Mouse (Mus musculus): ENCODE results near the gene Ppm1h.

DNA sequence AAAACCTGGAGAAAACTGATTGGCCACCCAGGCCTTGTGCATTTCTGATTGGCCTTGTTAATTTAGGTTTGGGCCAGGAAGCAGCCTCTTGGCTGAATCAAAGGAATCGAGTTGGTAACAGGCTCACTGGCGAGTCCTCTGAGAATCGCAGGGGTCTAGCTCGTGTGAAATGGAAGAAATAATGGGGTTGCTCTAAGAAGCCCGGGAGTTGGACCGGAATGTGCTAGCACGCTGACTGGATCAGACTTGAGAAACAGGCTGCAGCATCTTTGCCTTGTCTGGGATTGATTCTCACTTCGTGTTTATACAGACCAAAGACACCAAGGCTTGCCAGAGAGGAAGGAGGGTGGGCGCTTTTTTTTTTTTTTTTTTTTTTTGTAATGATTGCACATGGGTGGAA, 282.9 kb downstream of the Ppm1h start:
- no peak for TF ChIP-seq USF2 (IDR thresholded peaks at IDR 0.05; ENCODE audit: borderline replicate concordance in 1 of 2, insufficient read depth in 1 of 2, low read depth in 1 of 2, low read length in 2 of 2)
- TF ChIP-seq SIN3A (IDR thresholded peaks at IDR 0.05; ENCODE audit: low read length) = no peak
- TF ChIP-seq CTCF (IDR thresholded peaks at IDR 0.05 in 2 of 3, conservative IDR thresholded peaks at IDR 0.05 in 1 of 3; ENCODE audit: control insufficient read depth in 1 of 3, insufficient read depth in 1 of 3, low read depth in 2 of 3, low read length in 3 of 3, poor library complexity in 1 of 3, severe bottlenecking in 1 of 3) = no peak
- TF ChIP-seq EP300 (IDR thresholded peaks at IDR 0.05; ENCODE audit: low read depth in 1 of 2, low read length in 2 of 2) = no peak
- no peak for TF ChIP-seq JUND (IDR thresholded peaks at IDR 0.05; ENCODE audit: low read depth, low read length)
- no peak for TF ChIP-seq GATA1 (IDR thresholded peaks at IDR 0.05; ENCODE audit: low read depth, low read length)
- TF ChIP-seq POLR2A (IDR thresholded peaks at IDR 0.05; ENCODE audit: control insufficient read depth in 1 of 2, insufficient read depth in 1 of 2, low read depth in 1 of 2, low read length in 2 of 2, poor library complexity in 1 of 2) = no peak
- TF ChIP-seq HCFC1 (IDR thresholded peaks at IDR 0.05; ENCODE audit: low read depth, low read length) = no peak
- no peak for TF ChIP-seq MAFK (IDR thresholded peaks at IDR 0.05; ENCODE audit: borderline replicate concordance, low read depth, low read length)
- TF ChIP-seq USF1 (IDR thresholded peaks at IDR 0.05; ENCODE audit: low read depth, low read length) = no peak
- TF ChIP-seq CHD1 (IDR thresholded peaks at IDR 0.05; ENCODE audit: low read depth, low read length) = no peak
